Mouse (Mus musculus) left cerebral cortex, postnatal 25 days (tissue): ENCODE results near the gene Bend6. TPM values are rescaled to one million over a fixed set of nuclear protein-coding genes. Genes with fewer than 3 reads are reported as not detected.

ENCODE experiments used
- DNase-seq, 2 experiments: peaks; one replicate each; pipeline ENCODE4 v3.0.0; 2022; ENCODE audit warnings: low spot score in 2 of 2, mixed read lengths in 1 of 2
- intact Hi-C: fragments of 180-260 bp; cut with DNase I; formaldehyde crosslinking; loops from one replicate; pipeline ENCODE4 v1.15.1; 2025
- total RNA-seq, 2 experiments: library from RNA; stranded (reverse); gene quantifications; 2 replicates each; pipeline ENCODE4 v1.2.3; 2021

Gene Bend6
- total RNA-seq: 100 to 1,000 TPM; 123 to 127 TPM

DNA sequence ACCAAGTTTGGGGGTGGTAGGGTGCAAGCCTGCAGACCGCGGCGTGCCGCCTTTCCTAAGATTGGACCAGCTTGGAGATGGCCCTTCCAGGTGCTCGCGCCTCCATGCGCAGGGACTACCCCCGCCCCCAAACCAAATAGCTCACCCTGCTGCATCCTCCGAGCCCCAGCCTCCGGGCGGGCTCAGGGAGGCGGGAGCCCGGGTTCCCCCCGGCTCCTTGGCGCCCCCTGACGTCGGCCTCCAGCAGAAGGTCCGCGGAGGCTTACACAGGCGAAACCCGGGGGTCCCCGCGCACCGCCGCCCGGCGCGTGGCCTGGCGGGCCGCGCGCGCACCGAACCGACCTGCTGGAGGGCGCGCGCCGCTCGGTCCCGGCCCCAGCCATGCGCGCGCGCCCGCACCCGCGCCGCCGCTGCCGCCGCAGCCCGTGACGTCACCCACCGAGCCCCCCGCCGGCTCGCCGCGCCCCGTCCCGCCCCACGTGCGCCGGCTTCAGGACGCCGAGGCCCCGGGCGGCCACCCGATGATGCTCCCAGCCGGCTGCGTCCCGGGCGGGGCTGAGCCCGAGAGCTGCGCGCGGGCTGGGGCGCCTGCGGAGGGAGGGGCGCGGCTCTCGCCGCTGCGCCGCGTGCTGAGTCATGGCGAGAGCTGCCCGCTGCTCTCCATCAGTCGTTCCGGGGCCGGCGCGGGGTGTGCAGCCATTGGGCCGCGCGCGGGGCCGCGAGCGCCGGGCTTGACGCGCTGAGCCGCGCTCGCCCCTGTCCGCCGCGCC is at the start of gene Bend6:
Gene Bend6, minus strand, starts transcription at position 396 of the 770 bp plus-strand sequence.
- intact Hi-C loops: loop anchor here (1.0 to 5.0 kb wide), 2 partner anchors 40 to 59 kb away; no protein-coding TSS in a partner anchor
- peak; percentile 79 to 81 for DNase-seq

DNA sequence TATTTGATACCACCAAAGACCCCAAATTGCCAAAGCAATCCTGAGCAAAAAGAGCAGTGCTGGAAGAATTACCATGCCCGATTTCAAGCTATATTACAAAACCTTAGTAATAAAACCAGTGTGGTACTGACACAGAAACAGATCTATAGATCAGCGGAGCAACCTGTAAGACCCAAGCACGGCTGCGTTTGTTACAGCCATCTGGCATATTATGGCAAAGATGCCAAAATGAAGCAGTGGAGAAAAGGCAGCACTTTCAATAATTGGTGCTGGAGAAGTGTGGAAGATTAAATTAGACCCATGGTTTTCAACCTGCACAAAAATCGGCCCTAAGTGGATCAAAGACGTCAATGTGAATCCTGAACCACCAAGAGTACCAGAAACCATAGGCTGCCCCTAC is 48.0 kb upstream of the Bend6 start:
- no peak for DNase-seq
- intact Hi-C loops: no loop called here

DNA sequence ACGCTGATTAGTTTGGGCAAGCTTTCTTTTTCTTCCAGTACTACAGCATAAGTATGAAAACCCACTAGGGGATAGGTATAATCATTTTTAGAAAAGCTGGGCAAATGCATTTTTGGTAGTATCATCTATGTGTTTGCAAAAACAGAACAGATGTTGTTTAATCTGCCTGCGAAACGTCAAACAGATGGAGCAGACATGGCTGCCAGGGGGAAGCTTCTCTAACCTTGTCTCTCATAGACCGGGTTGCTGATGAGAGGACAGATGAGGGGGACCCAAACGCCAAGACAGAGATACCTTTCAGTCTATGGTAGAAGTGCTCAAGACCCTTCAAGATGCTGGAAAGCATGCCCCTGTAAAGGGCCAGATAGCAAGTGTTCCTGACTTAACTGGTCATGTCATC is 40.9 kb upstream of the Bend6 start:
- intact Hi-C loops: loop anchor here (5.0 kb wide), 1 partner anchor 41 kb away; the partner anchor contains the start of genes Bend6 and Dst
- DNase-seq: no peak

DNA sequence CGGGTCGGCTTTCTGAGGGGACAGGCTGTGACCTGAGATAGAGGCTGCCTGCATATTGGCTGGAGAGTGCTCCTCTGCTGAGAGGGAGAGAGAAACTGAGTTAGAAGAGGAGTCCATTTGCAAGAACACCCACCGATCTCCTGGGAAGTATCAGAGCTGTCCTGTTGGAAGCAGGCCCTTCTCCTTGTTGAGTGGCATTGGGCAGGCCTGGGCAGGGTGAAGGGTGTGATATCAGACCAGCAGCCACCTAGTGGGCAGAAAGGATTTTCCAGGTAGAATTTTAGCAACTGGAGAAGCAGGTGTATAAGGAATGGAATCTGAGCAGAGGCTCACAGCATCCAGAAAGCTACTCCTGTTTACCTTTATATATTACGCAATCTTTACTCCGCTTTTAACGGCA is 40.2 kb upstream of the Bend6 start:
- intact Hi-C loops: loop anchor here (5.0 kb wide), 1 partner anchor 41 kb away; the partner anchor contains the start of genes Bend6 and Dst
- no peak for DNase-seq

- peak; percentile 72 to 92 for DNase-seq
- intact Hi-C loops: loop anchor here (5.0 kb wide), 1 partner anchor 39 kb away; the partner anchor contains the start of genes Bend6 and Dst
These were observed 39.2 kb upstream of the Bend6 start for GRCm38 (mm10) chr1:33946601-33947395.

DNA sequence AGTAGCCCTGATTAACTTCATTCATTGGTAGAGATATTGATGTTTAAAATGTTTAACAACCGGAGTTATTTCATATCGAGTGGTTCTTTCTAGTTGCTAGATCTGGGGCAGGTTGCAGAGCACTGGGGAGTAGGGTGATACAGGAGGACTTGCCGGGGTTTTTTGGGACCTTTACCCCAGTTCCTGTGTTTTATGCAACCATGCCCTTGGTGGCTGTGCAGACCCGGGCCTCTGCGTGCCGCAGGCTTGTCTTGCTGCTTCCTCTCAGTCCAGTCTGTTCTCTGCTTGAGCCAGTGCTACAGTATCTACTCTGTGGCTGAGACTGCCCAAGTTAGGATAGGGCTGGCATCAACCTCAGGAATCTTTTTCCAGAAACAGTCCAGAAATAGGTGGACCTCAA is 38.1 kb upstream of the Bend6 start:
- intact Hi-C loops: loop anchor here (5.0 kb wide), 1 partner anchor 38 kb away; the partner anchor contains the start of genes Bend6 and Dst
- no peak for DNase-seq

GRCm38 (mm10) chr1:33944977-33945750 is 37.5 kb upstream of the Bend6 start:
- DNase-seq: no peak
- intact Hi-C loops: loop anchor here (5.0 kb wide), 1 partner anchor 38 kb away; the partner anchor contains the start of genes Bend6 and Dst

DNA sequence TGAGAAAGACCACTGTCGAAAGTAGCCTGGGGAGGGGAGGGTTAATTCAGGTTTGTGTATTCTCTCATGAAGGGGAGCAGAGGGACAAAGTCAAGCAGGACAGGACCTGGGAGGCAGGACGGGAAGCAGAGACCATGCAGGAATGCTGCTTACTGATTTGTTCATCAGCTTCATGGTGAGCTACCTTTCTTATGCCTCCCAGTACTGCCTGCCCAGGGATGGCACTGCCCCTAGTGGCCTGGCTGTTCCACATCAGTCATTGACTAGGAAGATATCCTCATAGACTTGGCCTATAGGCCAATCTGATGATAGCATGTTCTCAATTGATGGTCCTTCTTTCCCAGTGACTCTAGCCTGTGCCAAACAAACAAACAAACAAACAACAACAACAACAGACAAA is 36.3 kb upstream of the Bend6 start:
- DNase-seq: no peak
- intact Hi-C loops: no loop called here

GRCm38 (mm10) chr1:33942638-33943037 is 35.0 kb upstream of the Bend6 start:
- DNase-seq: no peak
- intact Hi-C loops: no loop called here

DNA sequence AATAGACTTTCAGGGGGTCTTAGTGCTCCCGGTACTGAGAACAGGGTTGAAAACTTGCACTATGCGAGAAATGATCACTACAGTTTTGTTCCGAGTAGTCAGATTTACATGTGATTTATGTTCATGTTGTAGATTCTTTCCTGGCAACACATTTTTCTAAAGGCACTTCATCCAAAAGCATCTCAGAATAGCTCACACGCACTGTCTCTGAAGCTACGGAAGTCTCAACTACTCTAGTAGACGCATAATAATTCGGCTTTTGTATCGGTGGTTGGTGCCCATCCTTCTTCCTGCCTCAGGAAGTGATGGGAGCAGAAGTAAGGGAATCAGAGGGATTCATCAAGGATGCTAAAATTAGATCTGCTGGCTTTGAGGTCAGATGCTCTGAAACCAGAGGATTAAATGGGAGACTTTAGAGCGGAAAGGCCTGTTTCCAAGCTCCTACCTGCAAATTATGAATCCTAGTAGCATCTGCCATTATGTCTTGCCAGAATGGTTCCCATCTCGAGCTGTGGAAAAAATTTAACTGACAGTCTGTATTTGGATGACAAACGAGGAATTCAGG is 32.8 kb upstream of the Bend6 start:
- intact Hi-C loops: no loop called here
- DNase-seq: peak in 1 of 2 experiments; percentile 50

GRCm38 (mm10) chr1:33939828-33940227 is 32.2 kb upstream of the Bend6 start:
- intact Hi-C loops: no loop called here
- DNase-seq: no peak

- intact Hi-C loops: no loop called here
These were observed 28.3 kb upstream of the Bend6 start for GRCm38 (mm10) chr1:33935946-33936345.

DNA sequence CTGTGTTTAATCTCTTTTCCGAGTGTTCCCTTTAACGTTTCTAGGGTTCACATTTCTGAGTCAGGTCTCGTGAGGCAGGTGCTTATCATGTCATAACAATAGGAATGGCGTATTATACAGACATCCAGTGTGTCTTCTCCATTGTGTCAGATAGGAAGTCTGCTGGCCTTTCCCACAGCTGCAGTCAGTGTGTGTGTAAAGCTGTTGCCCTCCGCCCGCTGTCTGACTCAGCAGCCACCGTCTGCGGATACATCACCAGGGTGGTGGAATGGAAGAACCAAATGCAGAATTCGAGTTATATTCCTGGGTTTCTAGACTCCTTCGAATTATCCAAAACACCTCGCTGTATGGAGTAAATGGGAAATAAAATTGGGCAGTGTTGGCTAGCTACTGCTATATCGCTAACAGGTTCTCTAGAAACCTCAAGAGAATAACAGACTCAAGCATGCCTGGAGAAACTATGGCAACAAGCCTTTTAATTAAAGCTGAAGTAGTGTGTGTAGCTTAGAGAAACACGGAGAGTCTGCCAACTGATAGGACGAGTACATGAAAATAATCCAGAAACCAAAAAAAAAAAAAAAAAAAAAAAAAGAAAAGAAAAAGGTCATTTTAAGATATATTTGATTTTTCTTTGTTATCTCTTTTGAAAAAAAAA is 25.4 kb upstream of the Bend6 start:
- peak in 1 of 2 experiments; percentile 70 for DNase-seq
- intact Hi-C loops: no loop called here

More at GRCm38 (mm10) chr1:33935946-33936345, 28.3 kb upstream of the Bend6 start:
- DNase-seq: no peak

GRCm38 (mm10) chr1:33932196-33932595 is 24.6 kb upstream of the Bend6 start:
- no peak for DNase-seq
- intact Hi-C loops: no loop called here

GRCm38 (mm10) chr1:33931791-33932190 is 24.2 kb upstream of the Bend6 start:
- intact Hi-C loops: no loop called here
- DNase-seq: no peak

DNA sequence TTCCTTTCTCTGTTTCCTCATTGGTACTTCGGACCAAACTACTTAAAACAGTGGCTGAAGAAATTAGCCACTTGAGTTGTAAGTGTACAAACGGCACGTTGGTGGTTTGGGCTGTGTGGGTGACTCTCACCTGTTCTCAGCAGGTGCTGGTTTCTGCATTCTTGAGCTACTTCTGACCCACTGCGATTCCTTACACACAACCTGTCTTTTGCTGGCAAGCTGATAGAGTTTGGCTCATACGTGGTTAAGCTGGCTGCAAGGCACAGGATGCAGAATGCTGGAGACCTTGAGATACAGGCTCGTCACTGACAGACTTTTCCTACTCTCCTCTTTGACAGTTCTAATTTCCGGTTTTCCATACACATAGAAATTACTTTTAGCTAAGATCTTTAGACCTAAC is 19.9 kb upstream of the Bend6 start:
- intact Hi-C loops: no loop called here
- no peak for DNase-seq

- no peak for DNase-seq
- intact Hi-C loops: no loop called here
These were observed 17.7 kb upstream of the Bend6 start for GRCm38 (mm10) chr1:33925283-33925682.

DNA sequence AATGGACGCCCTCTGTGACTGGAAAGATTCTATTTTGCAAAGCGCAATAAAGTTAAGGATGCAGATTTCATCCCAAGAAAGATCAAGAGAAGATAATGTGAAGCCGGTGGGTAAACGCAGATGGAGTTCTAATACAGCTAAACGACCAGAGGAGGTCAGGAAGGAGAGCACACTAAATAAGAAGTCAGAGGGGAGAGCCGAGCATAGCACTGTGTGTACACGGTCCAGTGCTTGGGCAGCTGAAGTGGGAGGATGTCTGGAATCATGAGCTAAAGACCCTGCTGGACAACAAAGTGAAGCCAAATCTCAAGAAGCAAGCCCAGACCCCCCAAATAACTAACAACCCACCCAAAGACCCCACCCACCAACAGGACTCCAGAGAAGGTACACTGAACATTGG is 15.4 kb upstream of the Bend6 start:
- DNase-seq: no peak
- intact Hi-C loops: no loop called here

GRCm38 (mm10) chr1:33916554-33916953 is 8.9 kb upstream of the Bend6 start:
- intact Hi-C loops: no loop called here

More at GRCm38 (mm10) chr1:33916554-33916953, 8.9 kb upstream of the Bend6 start:
- no peak for DNase-seq
